Mouse (Mus musculus) MEL (cell line): ENCODE results near the gene Amdhd2.

Source experiments
- EP300 ChIP-seq, 2 experiments: IDR thresholded peaks; 2 replicates each; pipeline ENCODE4 v1.6.1; 2011; ENCODE audit warnings: improper control_type of control experiment in 2 of 2, low read length in 2 of 2, low read depth in 1 of 2, mild to moderate bottlenecking in 1 of 2
- GATA1 ChIP-seq: IDR thresholded peaks from 2 replicates; pipeline ENCODE4 v1.6.1; 2011; ENCODE audit warnings: low read depth, low read length, improper control_type of control experiment

GRCm38 (mm10) chr17:24192848-24193247 is 29.3 kb upstream of the Amdhd2 start:
- TF ChIP-seq EP300 (IDR thresholded peaks at IDR 0.05; ENCODE audit: low read depth in 1 of 2, low read length in 2 of 2) (no peak), GATA1 (no peak)
